Mouse (Mus musculus) urinary bladder, postnatal 4 days (tissue): ENCODE measurements at regions not wholly inside any gene's neighbourhood (a gene's known extent, or its start where the extent isn't known, plus 50 kb on each side); places are given as distances from the start of the nearest gene placed in this dataset.

Experiments
- DNase-seq, 2 experiments: peaks; one replicate each; pipeline ENCODE4 v3.0.0; 2021 to 2022; ENCODE audit warnings: low spot score in 2 of 2

- DNase-seq, result no peak
Measured at GRCm38 (mm10) chr2:106455972-106456371, 237.1 kb upstream of the Mpped2 start.

GRCm38 (mm10) chr2:106458003-106458402 is 235.1 kb upstream of the Mpped2 start:
- DNase-seq, result no peak

- no peak for DNase-seq
Measured at GRCm38 (mm10) chr2:106461021-106461420, 232.0 kb upstream of the Mpped2 start.

GRCm38 (mm10) chr2:106461490-106461889 is 231.6 kb upstream of the Mpped2 start:
- DNase-seq, result no peak

- DNase-seq, result no peak
Measured at GRCm38 (mm10) chr2:106461973-106462637, 231.0 kb upstream of the Mpped2 start.

GRCm38 (mm10) chr2:106465055-106465454 is 228.0 kb upstream of the Mpped2 start:
- DNase-seq, result no peak

- no peak for DNase-seq
Measured at GRCm38 (mm10) chr2:106465831-106466230, 227.2 kb upstream of the Mpped2 start.

- no peak for DNase-seq
Measured at GRCm38 (mm10) chr2:106469196-106469595, 223.9 kb upstream of the Mpped2 start.

- no peak for DNase-seq
Measured at GRCm38 (mm10) chr2:106473458-106473857, 219.6 kb upstream of the Mpped2 start.

GRCm38 (mm10) chr2:106477991-106478390 is 215.1 kb upstream of the Mpped2 start:
- DNase-seq, result no peak

- no peak for DNase-seq
Measured at GRCm38 (mm10) chr2:106487335-106488082, 205.6 kb upstream of the Mpped2 start.

- no peak for DNase-seq
Measured at GRCm38 (mm10) chr2:106498735-106499134, 194.3 kb upstream of the Mpped2 start.

- no peak for DNase-seq
Measured at GRCm38 (mm10) chr2:106499227-106499928, 193.7 kb upstream of the Mpped2 start.

- no peak for DNase-seq
Measured at GRCm38 (mm10) chr2:106504933-106505420, 188.1 kb upstream of the Mpped2 start.

GRCm38 (mm10) chr2:106511889-106512288 is 181.2 kb upstream of the Mpped2 start:
- no peak for DNase-seq

GRCm38 (mm10) chr2:106512338-106513024 is 180.6 kb upstream of the Mpped2 start:
- no peak for DNase-seq

- DNase-seq, result no peak
Measured at GRCm38 (mm10) chr2:106513025-106513386, 180.1 kb upstream of the Mpped2 start.

GRCm38 (mm10) chr2:106517224-106517623 is 175.8 kb upstream of the Mpped2 start:
- DNase-seq, result no peak

GRCm38 (mm10) chr2:106522961-106523360 is 170.1 kb upstream of the Mpped2 start:
- no peak for DNase-seq

GRCm38 (mm10) chr2:106527008-106527407 is 166.1 kb upstream of the Mpped2 start:
- no peak for DNase-seq

- DNase-seq, result no peak
Measured at GRCm38 (mm10) chr2:106529247-106529646, 163.8 kb upstream of the Mpped2 start.

GRCm38 (mm10) chr2:106529746-106530145 is 163.3 kb upstream of the Mpped2 start:
- no peak for DNase-seq
